Mouse (Mus musculus) embryonic facial prominence, embryonic 12.5 days (tissue): ENCODE data around the gene Kif2c. TPM values are rescaled to one million over a fixed set of nuclear protein-coding genes. Genes with fewer than 3 reads are reported as not detected.

Experiments
- ATAC-seq: fragments of 200-750 bp; cut with Nextera tagmentation; 2 replicates; pipeline ENCODE4 v1.8.0; 2017; ENCODE audit not compliant: insufficient number of reproducible peaks, insufficient read depth, low FRiP score, low TSS enrichment
- H3K27ac ChIP-seq: fragments of 300-500 bp; sonication (generic); 2 replicates; pipeline ENCODE4 v1.5.1; 2016; ENCODE audit warnings: mild to moderate bottlenecking
- H3K27me3 ChIP-seq: fragments of 300-500 bp; sonication (generic); 2 replicates; pipeline ENCODE4 v1.6.1; 2016; ENCODE audit warnings: mild to moderate bottlenecking, moderate library complexity
- H3K36me3 ChIP-seq: fragments of 300-500 bp; sonication (generic); 2 replicates; pipeline ENCODE4 v1.6.1; 2016; ENCODE audit warnings: mild to moderate bottlenecking
- H3K4me1 ChIP-seq: fragments of 300-500 bp; sonication (generic); 2 replicates; pipeline ENCODE4 v1.6.1; 2016
- H3K4me2 ChIP-seq: fragments of 300-500 bp; sonication (generic); replicated peaks from 2 replicates; pipeline ENCODE4 v1.6.1; 2016; ENCODE audit warnings: mild to moderate bottlenecking, moderate library complexity
- H3K4me3 ChIP-seq: fragments of 300-500 bp; sonication (generic); 2 replicates; pipeline ENCODE4 v1.5.1; 2016; ENCODE audit warnings: mild to moderate bottlenecking
- H3K9ac ChIP-seq: fragments of 300-500 bp; sonication (generic); 2 replicates; pipeline ENCODE4 v1.6.1; 2016; ENCODE audit warnings: mild to moderate bottlenecking, moderate library complexity
- H3K9me3 ChIP-seq: fragments of 300-500 bp; sonication (generic); 2 replicates; pipeline ENCODE4 v1.6.1; 2016; ENCODE audit warnings: mild to moderate bottlenecking, moderate library complexity
- WGBS: fragments of 180-500 bp; shearing (Covaris S2); methylation state at CpG from one replicate; pipeline ENCODE4 v1.1.7; 2016; 5-methylcytosine and 5-hydroxymethylcytosine counted together
- polyA plus RNA-seq: library from polyadenylated mRNA; unstranded; fragments of >200 nt; fragmentation: Nextera tagmentation; extraction: Ambion mirVana; gene quantifications from 2 replicates; pipeline ENCODE4 v1.2.1, GENCODE M21; 2016

Gene Kif2c
- polyA plus RNA-seq, 1 experiment from 2014 or later: 89.5 TPM

GRCm38 (mm10) chr4:117148815-117149214 lies 33.6 kb downstream of the Kif2c start:
- Histone ChIP-seq H3K36me3 (peaks cover 50% of the 10 kb centered on the region), H3K4me1 (peaks cover 10% of the 10 kb centered on the region; the same call in 1 of the 2 replicates), H3K4me3 (no peak overlapping the region), H3K27me3 (no peaks in the 10 kb centered on the region), H3K27ac (peak overlapping the region; percentile 42; the same call in 1 of the 2 replicates), H3K9ac (no peak overlapping the region), H3K4me2 (no peak overlapping the region), H3K9me3 (no peaks in the 10 kb centered on the region)
- ATAC-seq: no peak
- 72% methylated on average over 24 of the region's 24 CpGs for WGBS

DNA sequence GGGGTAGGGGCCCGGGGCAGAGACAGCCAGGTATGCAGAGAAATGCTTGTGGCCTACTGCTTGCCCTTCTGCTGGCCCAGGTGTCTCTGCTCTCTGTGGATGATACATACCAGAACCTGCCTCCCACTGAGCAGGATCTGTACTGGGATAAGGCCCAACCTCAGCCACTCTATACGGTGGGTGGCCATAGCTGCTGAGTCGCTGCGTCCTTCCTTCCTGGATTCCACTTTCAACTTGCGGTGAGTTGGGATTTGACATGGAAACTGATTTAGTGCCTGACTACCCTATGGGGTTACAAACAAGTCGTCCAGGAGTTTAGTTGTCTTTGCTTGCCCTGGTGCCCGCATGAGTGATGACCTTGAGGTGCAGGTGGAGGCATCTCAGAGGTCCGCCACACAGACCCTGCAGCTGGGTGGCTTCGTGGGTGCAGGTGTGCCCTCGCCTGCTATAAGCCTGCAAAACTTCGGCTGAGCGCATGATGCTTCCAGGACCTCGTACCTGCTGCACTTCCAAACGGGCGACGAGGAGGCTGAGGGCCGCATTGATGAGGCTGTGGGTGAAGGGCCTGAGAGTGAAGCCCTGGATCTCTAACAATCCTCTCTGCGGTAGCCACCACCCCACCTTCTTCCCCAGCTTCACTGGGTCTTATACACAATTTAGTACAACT lies 34.3 kb downstream of the Kif2c start:
- no peaks in the 10 kb centered on the region for H3K9me3 ChIP-seq
- H3K27me3 ChIP-seq: no peaks in the 10 kb centered on the region
- no peak overlapping the region for H3K9ac ChIP-seq
- ATAC-seq: no peak
- no peak overlapping the region for H3K27ac ChIP-seq
- H3K4me2 ChIP-seq: no peak overlapping the region
- H3K36me3 ChIP-seq: peaks cover 44% of the 10 kb centered on the region
- 0 out of 2 replicates have a peak, but pooled peaks cover 4% of the 10 kb centered on the region for H3K4me1 ChIP-seq
- WGBS: 87% methylated on average over 18 of the region's 18 CpGs
- no peak overlapping the region for H3K4me3 ChIP-seq

DNA sequence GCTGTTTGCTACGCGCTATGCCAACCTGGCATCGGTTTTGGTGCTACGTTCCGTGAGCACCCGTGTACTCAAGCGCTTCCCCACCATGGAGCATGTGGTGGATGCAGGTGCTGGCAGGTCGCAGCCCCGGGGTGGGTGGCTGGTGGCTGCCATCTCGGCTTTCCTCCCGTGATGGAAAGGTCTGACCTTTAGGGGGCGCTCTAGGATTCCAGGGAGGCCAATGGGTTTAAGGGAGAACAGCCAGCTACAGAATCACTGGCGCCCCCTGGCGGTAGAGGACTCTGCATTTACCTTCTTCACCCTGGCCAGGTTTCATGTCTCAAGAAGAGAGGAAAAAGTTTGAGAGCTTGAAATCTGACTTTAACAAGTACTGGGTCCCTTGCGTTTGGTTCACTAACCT lies 36.3 kb downstream of the Kif2c start:
- Histone ChIP-seq H3K9ac (no peak overlapping the region), H3K4me1 (peaks cover 2% of the 10 kb centered on the region; the same call in 1 of the 2 replicates), H3K4me3 (no peak overlapping the region), H3K9me3 (no peaks in the 10 kb centered on the region), H3K27ac (no peak overlapping the region), H3K36me3 (peaks cover 26% of the 10 kb centered on the region), H3K27me3 (no peaks in the 10 kb centered on the region), H3K4me2 (no peak overlapping the region)
- 27% methylated on average over 15 of the region's 15 CpGs for WGBS
- ATAC-seq: no peak

- Histone ChIP-seq H3K27ac (no peak overlapping the region), H3K27me3 (no peaks in the 10 kb centered on the region)
- WGBS: 94% methylated on average over 13 of the region's 13 CpGs
Observed at GRCm38 (mm10) chr4:117145248-117145647, 37.2 kb downstream of the Kif2c start.

GRCm38 (mm10) chr4:117143023-117143422 lies 39.4 kb downstream of the Kif2c start:
- H3K36me3 ChIP-seq: no peaks in the 10 kb centered on the region
- H3K4me2 ChIP-seq: no peak overlapping the region
- no peak overlapping the region for H3K4me3 ChIP-seq

More at GRCm38 (mm10) chr4:117145248-117145647, 37.2 kb downstream of the Kif2c start:
- Histone ChIP-seq H3K4me3 (no peak overlapping the region), H3K9me3 (no peaks in the 10 kb centered on the region), H3K4me1 (peaks cover 3% of the 10 kb centered on the region; the same call in 1 of the 2 replicates), H3K4me2 (no peak overlapping the region), H3K9ac (no peak overlapping the region), H3K36me3 (peaks cover 17% of the 10 kb centered on the region)
- ATAC-seq: no peak

GRCm38 (mm10) chr4:117140613-117141012 lies 41.8 kb downstream of the Kif2c start:
- Histone ChIP-seq H3K9ac (no peak overlapping the region), H3K36me3 (no peaks in the 10 kb centered on the region), H3K4me3 (no peak overlapping the region), H3K4me1 (peaks cover 3% of the 10 kb centered on the region; the same call in 1 of the 2 replicates), H3K4me2 (no peak overlapping the region), H3K27me3 (no peaks in the 10 kb centered on the region), H3K27ac (no peak overlapping the region), H3K9me3 (no peaks in the 10 kb centered on the region)
- WGBS: 35% methylated on average over 4 of the region's 4 CpGs
- no peak for ATAC-seq

More at GRCm38 (mm10) chr4:117143023-117143422, 39.4 kb downstream of the Kif2c start:
- Histone ChIP-seq H3K4me1 (peaks cover 3% of the 10 kb centered on the region; the same call in 1 of the 2 replicates), H3K9ac (no peak overlapping the region; the same call in 1 of the 2 replicates), H3K27me3 (no peaks in the 10 kb centered on the region), H3K27ac (no peak overlapping the region), H3K9me3 (no peaks in the 10 kb centered on the region)
- WGBS: 70% methylated on average over 7 of the region's 7 CpGs
- no peak for ATAC-seq

- Histone ChIP-seq H3K4me3 (no peak overlapping the region), H3K36me3 (no peaks in the 10 kb centered on the region), H3K27ac (no peak overlapping the region), H3K9me3 (no peaks in the 10 kb centered on the region), H3K4me2 (no peak overlapping the region), H3K27me3 (no peaks in the 10 kb centered on the region), H3K9ac (no peak overlapping the region), H3K4me1 (peaks cover 5% of the 10 kb centered on the region; the same call in 1 of the 2 replicates)
- no peak for ATAC-seq
- WGBS: 2% methylated on average over 2 of the region's 2 CpGs
Observed at GRCm38 (mm10) chr4:117139217-117139612, 43.2 kb downstream of the Kif2c start.

DNA sequence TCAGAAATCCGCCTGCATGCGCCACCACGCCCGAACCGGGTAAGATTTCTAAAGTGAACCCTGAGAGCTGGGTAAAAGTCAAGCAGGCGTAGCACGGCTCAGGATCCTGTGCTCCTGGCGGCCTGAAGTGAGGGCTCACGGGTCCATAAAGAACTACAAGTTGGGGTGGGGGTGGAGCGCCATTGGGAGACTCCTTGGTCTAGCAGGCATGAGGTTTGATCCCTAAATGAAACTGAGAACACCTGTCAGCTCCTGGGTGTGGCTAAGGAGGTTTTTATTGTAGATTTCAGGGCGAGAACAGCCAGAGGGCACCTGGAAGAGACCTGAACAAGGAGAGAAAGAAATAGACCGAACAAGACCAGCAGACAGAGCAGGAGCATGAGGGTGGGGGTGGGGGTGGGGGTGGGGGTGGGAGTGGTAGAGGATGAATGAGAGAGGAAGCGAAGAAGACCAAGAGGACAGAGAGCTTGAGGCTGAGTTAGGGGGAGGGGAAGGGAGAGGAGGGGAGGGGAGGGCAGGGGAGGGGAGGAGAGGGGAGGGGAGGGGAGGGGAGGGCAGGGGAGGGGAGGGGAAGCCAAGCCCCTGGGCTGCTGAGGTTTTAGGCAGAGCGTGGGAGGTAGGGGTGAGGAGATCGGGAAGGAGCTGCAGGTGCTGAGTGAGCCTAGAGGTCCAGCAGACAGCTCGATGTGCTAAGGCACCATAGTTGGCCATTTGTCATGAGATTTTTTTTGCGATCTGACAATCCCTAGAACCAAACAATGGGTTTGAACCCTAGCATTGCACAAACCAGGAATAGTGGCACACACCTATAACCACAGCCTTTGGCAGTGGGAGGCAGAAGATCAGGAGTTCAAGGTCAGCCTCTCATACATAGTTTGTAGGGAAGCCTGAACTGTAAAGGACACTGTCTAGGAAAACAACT lies 43.9 kb downstream of the Kif2c start:
- no peak for ATAC-seq
- Histone ChIP-seq H3K4me2 (no peak overlapping the region), H3K4me1 (peaks cover 7% of the 10 kb centered on the region; the same call in 1 of the 2 replicates), H3K9me3 (no peaks in the 10 kb centered on the region), H3K4me3 (no peak overlapping the region), H3K27me3 (no peaks in the 10 kb centered on the region; the same call in 1 of the 2 replicates), H3K27ac (no peak overlapping the region), H3K36me3 (no peaks in the 10 kb centered on the region), H3K9ac (no peak overlapping the region)
- 69% methylated on average over 16 of the region's 17 CpGs for WGBS

GRCm38 (mm10) chr4:117136034-117136433 lies 46.4 kb downstream of the Kif2c start:
- ATAC-seq: no peak
- WGBS: 19% methylated on average over 8 of the region's 8 CpGs
- Histone ChIP-seq H3K9me3 (no peaks in the 10 kb centered on the region), H3K27me3 (peaks cover 25% of the 10 kb centered on the region), H3K27ac (no peak overlapping the region), H3K9ac (no peak overlapping the region), H3K4me1 (peaks cover 17% of the 10 kb centered on the region; the same call in 1 of the 2 replicates), H3K36me3 (no peaks in the 10 kb centered on the region), H3K4me2 (no peak overlapping the region), H3K4me3 (no peak overlapping the region)

- Histone ChIP-seq H3K9me3 (no peaks in the 10 kb centered on the region), H3K36me3 (no peaks in the 10 kb centered on the region), H3K9ac (no peak overlapping the region; the same call in 1 of the 2 replicates), H3K4me3 (no peak overlapping the region; the same call in 1 of the 2 replicates), H3K27me3 (peaks cover 29% of the 10 kb centered on the region), H3K4me2 (peak overlapping the region; percentile 96; the same call in 1 of the 2 replicates), H3K4me1 (peaks cover 17% of the 10 kb centered on the region; the same call in 1 of the 2 replicates), H3K27ac (no peak overlapping the region)
- no peak for ATAC-seq
- 29% methylated on average over 2 of the region's 2 CpGs for WGBS
Observed at GRCm38 (mm10) chr4:117134601-117134995, 47.8 kb downstream of the Kif2c start.

DNA sequence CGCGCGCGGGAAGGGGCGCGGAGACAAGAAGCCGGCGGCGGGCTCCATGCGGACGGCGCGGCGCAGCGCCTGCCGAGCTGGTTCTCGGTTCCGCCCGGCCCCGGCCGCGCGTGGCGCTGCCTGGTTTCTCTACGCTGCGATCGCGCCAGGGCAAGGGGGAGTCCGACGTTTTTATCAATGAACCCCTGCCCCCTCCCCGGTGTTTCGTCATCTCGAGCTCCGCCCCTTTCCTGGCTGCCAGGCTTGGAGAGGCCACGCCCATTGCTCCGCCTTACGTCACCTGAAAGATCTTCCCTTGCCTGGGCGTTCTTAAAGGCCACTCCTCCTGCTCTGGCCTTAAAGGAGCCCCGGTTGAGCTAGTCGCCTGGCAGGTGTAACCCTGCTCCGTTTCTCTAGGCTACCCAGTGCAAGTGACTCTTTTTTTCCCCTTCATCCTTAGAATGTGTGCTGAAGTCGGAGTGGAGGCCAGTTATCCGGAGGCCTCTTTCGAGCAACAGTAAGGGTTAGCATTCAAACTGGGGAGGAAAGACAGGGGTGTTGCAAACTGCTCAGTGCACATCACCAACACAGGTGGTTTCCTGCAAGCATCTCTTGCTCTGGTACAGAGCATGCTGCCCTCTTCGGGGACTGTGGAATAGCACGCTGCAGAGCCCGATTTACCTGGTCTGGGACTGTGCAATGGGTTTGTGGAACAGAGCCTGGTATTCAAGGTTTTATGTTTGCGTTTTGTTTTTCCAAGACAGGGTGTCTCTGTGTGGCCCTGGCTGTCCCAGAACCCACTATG lies 48.4 kb downstream of the Kif2c start, which contains the start of gene Plk3:
Plk3 (minus strand) TSS at position 147 of the 784 bp plus-strand sequence.
- ATAC-seq: peak; percentile 78
- Histone ChIP-seq H3K27me3 (peaks cover 29% of the 10 kb centered on the region), H3K4me1 (peaks cover 17% of the 10 kb centered on the region; the same call in 1 of the 2 replicates), H3K4me2 (peak within 1 kb of the TSS; percentile 96), H3K9ac (peak within 1 kb of the TSS; percentile 78), H3K9me3 (no peaks in the 10 kb centered on the region), H3K36me3 (peaks cover 1% of the 10 kb centered on the region; the same call in 1 of the 2 replicates), H3K4me3 (peak within 1 kb of the TSS; percentile 87), H3K27ac (no peak within 1 kb of the TSS)
- 3% methylated on average over 37 of the region's 48 CpGs for WGBS
